Mouse (Mus musculus): ENCODE measurements around the gene Tmem107.

- TF ChIP-seq HCFC1 (IDR thresholded peaks at IDR 0.05; ENCODE audit: borderline replicate concordance, insufficient read depth, low read length) (no peak), MAFK (IDR thresholded peaks at IDR 0.05; ENCODE audit: insufficient read depth, low read depth, low read length) (no peak)
Observed at GRCm38 (mm10) chr11:69060448-69061254, 10.0 kb upstream of the Tmem107 start.
